Mouse (Mus musculus) neural tube, embryonic 13.5 days (tissue): Measurements from ENCODE around the gene Acaa1a. TPM values are rescaled to one million over a fixed set of nuclear protein-coding genes. Genes with fewer than 3 reads are reported as not detected.
A peak's percentile ranks its signal among the peaks of the same experiment; 100 is the strongest.

Experiments
- ATAC-seq: fragments of 200-750 bp; cut with Nextera tagmentation; 2 replicates; pipeline ENCODE4 v1.8.0; 2017; ENCODE audit warnings: low read depth, mild to moderate bottlenecking, moderate TSS enrichment, moderate library complexity
- H3K27ac ChIP-seq: fragments of 300-500 bp; sonication (generic); replicated peaks from 2 replicates; pipeline ENCODE4 v1.5.1; 2015; ENCODE audit warnings: moderate library complexity, mild to moderate bottlenecking, inconsistent platforms
- H3K27me3 ChIP-seq: fragments of 300-500 bp; sonication (generic); 2 replicates; pipeline ENCODE4 v1.6.1; 2015; ENCODE audit warnings: mild to moderate bottlenecking, inconsistent platforms
- H3K36me3 ChIP-seq: fragments of 300-500 bp; sonication (generic); 2 replicates; pipeline ENCODE4 v1.6.1; 2015; ENCODE audit warnings: mild to moderate bottlenecking, inconsistent platforms
- H3K4me1 ChIP-seq: fragments of 300-500 bp; sonication (generic); replicated peaks from 2 replicates; pipeline ENCODE4 v1.6.1; 2015; ENCODE audit warnings: inconsistent platforms
- H3K4me2 ChIP-seq: fragments of 300-500 bp; sonication (generic); 2 replicates; pipeline ENCODE4 v1.6.1; 2015; ENCODE audit warnings: inconsistent platforms, mild to moderate bottlenecking, moderate library complexity
- H3K4me3 ChIP-seq: fragments of 300-500 bp; sonication (generic); 2 replicates; pipeline ENCODE4 v1.5.1; 2015; ENCODE audit warnings: mild to moderate bottlenecking, inconsistent platforms
- H3K9ac ChIP-seq: fragments of 300-500 bp; sonication (generic); 2 replicates; pipeline ENCODE4 v1.6.1; 2015; ENCODE audit warnings: moderate library complexity, mild to moderate bottlenecking, inconsistent platforms
- H3K9me3 ChIP-seq: fragments of 300-500 bp; sonication (generic); 2 replicates; pipeline ENCODE4 v1.6.1; 2016; ENCODE audit warnings: inconsistent platforms
- WGBS: fragments of 180-500 bp; shearing (Covaris S2); methylation state at CpG from one replicate; pipeline ENCODE4 v1.1.7; 2015; 5-methylcytosine and 5-hydroxymethylcytosine counted together
- polyA plus RNA-seq: library from polyadenylated mRNA; unstranded; fragments of >200 nt; fragmentation: Nextera tagmentation; extraction: Ambion mirVana; gene quantifications from 2 replicates; pipeline ENCODE4 v1.2.1, GENCODE M21; 2015

Gene Acaa1a
- 98.3 and 106 TPM in 2 replicates for polyA plus RNA-seq

GRCm38 (mm10) chr9:119339558-119340211 is at the start of gene Acaa1a:
Gene Acaa1a (plus strand): TSS chr9:119339676.
- Histone ChIP-seq H3K9ac (peak within 1 kb of the TSS; percentile 92), H3K4me2 (peak within 1 kb of the TSS; percentile 84), H3K9me3 (no peaks in the 10 kb centered on the region), H3K27me3 (peaks cover 18% of the 10 kb centered on the region), H3K4me3 (peak within 1 kb of the TSS; percentile 81), H3K27ac (peak within 1 kb of the TSS; percentile 89), H3K36me3 (peaks cover 16% of the 10 kb centered on the region), H3K4me1 (peaks cover 38% of the 10 kb centered on the region)
- WGBS, result 1% methylated on average over 43 of the region's 43 CpGs
- ATAC-seq, result no peak

- no peak overlapping the region for H3K9ac ChIP-seq
- H3K27me3 ChIP-seq, result no peaks in the 10 kb centered on the region
- WGBS, result 87% methylated on average over 3 of the region's 3 CpGs
- H3K4me1 ChIP-seq, result no peaks in the 10 kb centered on the region
- no peaks in the 10 kb centered on the region for H3K9me3 ChIP-seq
- H3K4me3 ChIP-seq, result no peak overlapping the region
- H3K36me3 ChIP-seq, result peaks cover 12% of the 10 kb centered on the region; the same call in 1 of the 2 replicates
- H3K27ac ChIP-seq, result no peak overlapping the region
- H3K4me2 ChIP-seq, result no peak overlapping the region
- ATAC-seq, result no peak
Measured at GRCm38 (mm10) chr9:119290791-119291190, 48.7 kb upstream of the Acaa1a start.

- H3K4me1 ChIP-seq, result no peaks in the 10 kb centered on the region
- H3K9ac ChIP-seq, result no peak overlapping the region
- no peak overlapping the region for H3K4me2 ChIP-seq
- WGBS, result 90% methylated on average over 6 of the region's 6 CpGs
- no peak overlapping the region for H3K4me3 ChIP-seq
- ATAC-seq, result no peak
- no peaks in the 10 kb centered on the region for H3K27me3 ChIP-seq
- no peak overlapping the region for H3K27ac ChIP-seq
- H3K9me3 ChIP-seq, result no peaks in the 10 kb centered on the region
- H3K36me3 ChIP-seq, result peaks cover 16% of the 10 kb centered on the region
Measured at GRCm38 (mm10) chr9:119297696-119298095, 41.8 kb upstream of the Acaa1a start.

GRCm38 (mm10) chr9:119298563-119298962 is 40.9 kb upstream of the Acaa1a start:
- WGBS, result 92% methylated on average over 3 of the region's 3 CpGs
- no peak overlapping the region for H3K4me3 ChIP-seq
- no peaks in the 10 kb centered on the region for H3K9me3 ChIP-seq
- H3K9ac ChIP-seq, result no peak overlapping the region
- H3K4me2 ChIP-seq, result no peak overlapping the region
- H3K27ac ChIP-seq, result no peak overlapping the region
- H3K36me3 ChIP-seq, result peaks cover 16% of the 10 kb centered on the region
- ATAC-seq, result no peak
- H3K4me1 ChIP-seq, result no peaks in the 10 kb centered on the region
- no peaks in the 10 kb centered on the region for H3K27me3 ChIP-seq

- Histone ChIP-seq H3K27ac (no peak overlapping the region), H3K9me3 (no peaks in the 10 kb centered on the region), H3K9ac (no peak overlapping the region), H3K27me3 (no peaks in the 10 kb centered on the region), H3K4me1 (no peaks in the 10 kb centered on the region), H3K4me2 (no peak overlapping the region), H3K36me3 (peaks cover 16% of the 10 kb centered on the region), H3K4me3 (no peak overlapping the region)
- WGBS, result 93% methylated on average over 7 of the region's 7 CpGs
- no peak for ATAC-seq
Measured at GRCm38 (mm10) chr9:119305863-119306262, 33.6 kb upstream of the Acaa1a start.

GRCm38 (mm10) chr9:119309067-119309466 is 30.4 kb upstream of the Acaa1a start:
- no peak overlapping the region for H3K4me2 ChIP-seq
- H3K4me1 ChIP-seq, result no peaks in the 10 kb centered on the region
- no peak overlapping the region for H3K4me3 ChIP-seq
- H3K27me3 ChIP-seq, result no peaks in the 10 kb centered on the region
- no peak overlapping the region for H3K9ac ChIP-seq
- no peak overlapping the region for H3K27ac ChIP-seq
- 74% methylated on average over 1 of the region's 1 CpGs for WGBS
- ATAC-seq, result no peak
- H3K36me3 ChIP-seq, result no peaks in the 10 kb centered on the region
- no peaks in the 10 kb centered on the region for H3K9me3 ChIP-seq

GRCm38 (mm10) chr9:119313096-119313495 is 26.4 kb upstream of the Acaa1a start:
- Histone ChIP-seq H3K27me3 (no peaks in the 10 kb centered on the region), H3K27ac (no peak overlapping the region), H3K9ac (no peak overlapping the region), H3K4me2 (no peak overlapping the region), H3K4me1 (no peaks in the 10 kb centered on the region), H3K4me3 (no peak overlapping the region), H3K36me3 (no peaks in the 10 kb centered on the region), H3K9me3 (no peaks in the 10 kb centered on the region)
- WGBS, result 90% methylated on average over 10 of the region's 10 CpGs
- ATAC-seq, result no peak

GRCm38 (mm10) chr9:119318891-119319290 is 20.6 kb upstream of the Acaa1a start:
- Histone ChIP-seq H3K9ac (no peak overlapping the region), H3K36me3 (no peaks in the 10 kb centered on the region), H3K27ac (no peak overlapping the region), H3K27me3 (no peaks in the 10 kb centered on the region), H3K4me3 (no peak overlapping the region), H3K4me2 (no peak overlapping the region), H3K9me3 (no peaks in the 10 kb centered on the region), H3K4me1 (peaks cover 31% of the 10 kb centered on the region)
- 97% methylated on average over 1 of the region's 1 CpGs for WGBS
- no peak for ATAC-seq

- Histone ChIP-seq H3K4me2 (peak overlapping the region; percentile 98), H3K9ac (peak overlapping the region; percentile 89), H3K36me3 (no peaks in the 10 kb centered on the region), H3K4me3 (peak overlapping the region; percentile 98; the same call in 1 of the 2 replicates), H3K27me3 (no peaks in the 10 kb centered on the region), H3K27ac (no peak overlapping the region), H3K4me1 (peaks cover 34% of the 10 kb centered on the region), H3K9me3 (no peaks in the 10 kb centered on the region)
- 82% methylated on average over 7 of the region's 7 CpGs for WGBS
- no peak for ATAC-seq
Measured at GRCm38 (mm10) chr9:119320446-119320845, 19.0 kb upstream of the Acaa1a start.

GRCm38 (mm10) chr9:119320946-119321345 is 18.5 kb upstream of the Acaa1a start:
- Histone ChIP-seq H3K9me3 (no peaks in the 10 kb centered on the region), H3K4me1 (peaks cover 34% of the 10 kb centered on the region), H3K4me3 (peak overlapping the region; percentile 98), H3K27me3 (no peaks in the 10 kb centered on the region), H3K9ac (peak overlapping the region; percentile 89), H3K36me3 (no peaks in the 10 kb centered on the region), H3K4me2 (peak overlapping the region; percentile 98), H3K27ac (no peak overlapping the region)
- ATAC-seq, result no peak
- 8% methylated on average over 7 of the region's 7 CpGs for WGBS

- Histone ChIP-seq H3K9me3 (no peaks in the 10 kb centered on the region), H3K4me1 (peaks cover 34% of the 10 kb centered on the region), H3K36me3 (no peaks in the 10 kb centered on the region), H3K4me2 (peak overlapping the region; percentile 98), H3K4me3 (peak overlapping the region; percentile 98), H3K27ac (peak overlapping the region; percentile 95), H3K27me3 (no peaks in the 10 kb centered on the region), H3K9ac (peak overlapping the region; percentile 89)
- ATAC-seq, result peak; percentile 43
- WGBS, result 1% methylated on average over 50 of the region's 59 CpGs
Measured at GRCm38 (mm10) chr9:119321392-119322229, 17.9 kb upstream of the Acaa1a start.
